Mouse (Mus musculus) erythroblast, embryonic 14.5 days (primary cell): ENCODE results near the gene Serpinb6b.

Source experiments
- GATA1 ChIP-seq: IDR thresholded peaks from 2 replicates; pipeline ENCODE4 v1.6.1; 2012; ENCODE audit warnings: low read length, inconsistent platforms, mixed read lengths
- TAL1 ChIP-seq: IDR thresholded peaks from 3 replicates; pipeline ENCODE4 v1.6.1; 2012; ENCODE audit warnings: low read length, inconsistent platforms, mixed read lengths

- TF ChIP-seq GATA1 (no peak), TAL1 (no peak)
Observed at GRCm38 (mm10) chr13:33001341-33001740, 36.3 kb downstream of the Serpinb6b start.
